Mouse (Mus musculus): ENCODE results near the gene Col6a1.
"Not testable (repeated sequence)": the region's sequence is repeated elsewhere in the genome, so short reads cannot be mapped to it uniquely, and the experiment has no call there.

Gene Col6a1

DNA sequence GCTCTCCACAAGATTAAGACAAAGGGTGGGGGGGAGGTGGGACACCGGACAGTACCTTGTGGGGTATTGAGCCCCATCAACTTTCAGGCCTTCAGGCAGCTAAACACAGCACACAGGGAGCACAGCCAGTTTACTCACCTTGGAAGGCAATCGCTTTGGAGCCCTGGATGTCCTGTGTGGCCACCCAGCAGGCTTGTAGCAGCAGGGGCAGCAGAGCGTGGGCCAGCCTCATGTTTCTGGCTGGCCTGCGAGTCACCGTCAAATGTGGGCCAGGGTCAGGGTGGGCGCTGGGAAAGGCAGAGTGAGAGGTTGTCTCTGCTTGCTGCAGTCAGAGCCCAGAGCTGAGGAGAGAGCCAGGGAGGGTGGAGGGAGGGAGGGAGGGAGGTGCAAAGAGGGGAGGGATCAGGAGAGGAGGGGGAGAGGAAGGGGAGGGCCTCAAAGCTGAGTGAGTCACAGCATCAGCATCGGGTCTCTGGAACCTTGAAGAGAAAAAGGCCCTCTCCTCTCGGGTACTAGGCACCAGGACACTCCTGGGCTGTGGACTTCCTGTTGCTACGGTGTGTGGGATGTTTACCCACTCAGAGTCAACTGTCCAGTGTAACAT is at the start of gene Col6a1:
TSS of gene Col6a1 (minus strand) at position 487 of the 604 bp plus-strand sequence.
- no peak for DNase-seq (ENCODE audit: low spot score in 2 of 2)

DNA sequence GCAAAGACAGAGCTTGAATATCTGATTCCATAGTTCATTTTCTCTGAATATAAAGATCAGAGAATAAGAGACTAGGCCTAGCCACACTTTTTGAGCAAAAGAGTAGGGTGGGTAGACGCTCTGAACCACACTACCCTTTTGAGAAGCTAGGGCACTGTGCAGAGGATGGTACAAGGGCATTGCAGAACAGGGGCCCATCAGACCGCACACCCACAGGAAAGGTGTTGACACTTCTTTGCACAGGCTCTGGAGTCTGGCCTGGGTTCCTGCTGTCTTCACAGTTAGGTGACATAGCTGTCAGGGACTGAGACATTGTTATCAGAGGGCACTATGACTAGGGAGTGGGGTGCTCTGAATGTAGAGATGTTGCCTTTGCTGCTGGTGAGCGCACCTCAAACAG is 45.7 kb upstream of the Col6a1 start:
- no peak for DNase-seq (ENCODE audit: low spot score in 2 of 2)

DNA sequence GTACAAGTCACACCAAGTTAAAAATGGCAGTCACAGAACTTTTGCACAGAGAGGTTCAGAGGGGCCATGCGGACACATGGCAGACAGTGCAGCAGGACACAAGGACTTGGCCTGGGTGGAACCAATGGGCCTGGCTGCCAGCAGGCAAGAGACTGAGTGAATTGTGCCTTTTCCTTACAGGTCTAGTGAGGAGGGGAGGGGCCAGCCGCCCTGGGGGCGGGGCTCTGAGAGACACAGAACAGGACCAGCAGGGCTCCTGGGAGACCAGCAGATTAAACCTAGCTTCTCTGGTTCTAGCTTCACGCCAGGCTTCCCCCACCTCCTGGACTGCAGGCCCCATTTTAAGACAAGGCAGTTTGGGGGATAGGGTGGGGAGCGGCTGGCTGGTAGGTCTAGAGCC is 45.1 kb upstream of the Col6a1 start:
- no peak for DNase-seq (ENCODE audit: low spot score in 2 of 2)

DNA sequence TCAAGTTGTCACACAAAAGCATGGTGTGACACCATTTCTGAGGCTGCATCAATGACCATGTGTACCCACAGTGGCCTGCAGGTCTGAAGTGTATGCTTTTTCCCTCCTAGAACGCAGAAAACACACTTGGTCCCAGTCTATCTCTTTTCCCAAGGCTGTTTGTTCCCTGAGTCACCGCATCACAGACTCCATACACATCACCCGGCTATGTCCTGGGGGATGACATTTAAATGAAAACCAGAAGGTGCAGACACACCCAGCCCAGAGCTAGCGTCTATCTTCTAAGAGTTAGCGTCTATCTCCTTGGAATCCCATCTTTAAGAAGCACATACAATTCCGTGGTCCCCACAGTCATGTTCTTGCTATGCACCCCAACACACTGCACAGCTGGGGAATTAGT is 43.6 kb upstream of the Col6a1 start:
- no peak for DNase-seq (ENCODE audit: low spot score in 2 of 2)

DNA sequence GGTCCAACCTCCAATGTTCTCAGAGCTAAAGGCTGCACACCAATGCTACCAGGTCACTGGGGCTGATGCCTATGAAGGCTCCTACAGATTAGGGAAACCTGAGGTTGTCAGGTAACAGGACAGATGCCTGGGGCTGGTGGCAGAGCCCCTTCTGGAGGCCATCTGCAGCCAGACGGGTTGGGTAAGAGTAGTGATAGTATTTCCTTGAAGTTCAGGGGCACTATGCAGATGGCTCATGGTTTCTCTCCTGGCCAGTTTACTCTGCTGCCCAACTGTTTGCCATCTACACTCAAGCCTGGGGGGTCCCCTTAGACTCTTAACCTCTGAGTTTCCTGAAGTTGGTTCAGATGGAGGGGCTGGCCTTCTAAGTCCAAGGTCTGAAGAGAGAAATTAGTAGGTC is 40.2 kb upstream of the Col6a1 start:
- DNase-seq (ENCODE audit: low spot score in 2 of 2): no peak

DNA sequence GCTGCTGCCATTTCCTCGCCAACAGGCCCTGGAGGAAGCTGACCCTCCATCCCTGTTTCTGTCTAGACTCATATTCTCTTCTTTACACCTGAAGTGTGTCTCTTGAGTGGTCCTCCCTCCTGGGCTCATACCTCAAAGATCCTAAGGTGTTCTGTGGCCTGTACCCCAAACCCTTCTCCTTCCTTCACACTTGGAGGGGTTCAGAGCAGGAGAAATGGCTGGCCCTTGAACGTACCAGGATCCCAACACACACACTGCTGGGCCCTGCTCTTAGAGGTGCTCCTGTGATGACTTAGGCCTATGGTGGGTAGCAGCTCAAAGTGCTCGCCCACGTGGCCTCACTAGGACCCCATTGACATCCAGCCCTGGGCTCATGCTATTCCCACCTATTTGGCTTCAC is 39.0 kb upstream of the Col6a1 start:
- no peak for DNase-seq (ENCODE audit: low spot score in 2 of 2)

DNA sequence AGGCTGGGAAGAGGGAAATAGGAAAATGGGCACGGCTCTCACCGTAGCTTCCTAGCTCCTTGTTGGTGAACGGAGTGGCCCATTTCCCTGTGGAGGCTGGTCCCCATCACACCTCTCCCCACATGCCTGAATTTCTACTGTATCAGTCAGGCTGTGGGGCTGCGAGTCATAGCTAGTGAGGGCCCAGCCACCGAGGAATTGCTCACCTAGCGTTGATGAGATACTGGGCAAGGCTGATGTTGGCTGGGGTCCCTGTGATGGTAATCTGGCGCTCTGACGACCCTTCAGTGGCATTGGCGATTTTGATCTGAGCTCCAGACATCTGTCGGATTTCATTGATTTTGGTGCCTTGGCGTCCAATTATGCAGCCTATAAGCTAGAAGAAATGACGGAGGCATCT is 37.0 kb upstream of the Col6a1 start:
- DNase-seq (ENCODE audit: low spot score in 2 of 2): no peak

DNA sequence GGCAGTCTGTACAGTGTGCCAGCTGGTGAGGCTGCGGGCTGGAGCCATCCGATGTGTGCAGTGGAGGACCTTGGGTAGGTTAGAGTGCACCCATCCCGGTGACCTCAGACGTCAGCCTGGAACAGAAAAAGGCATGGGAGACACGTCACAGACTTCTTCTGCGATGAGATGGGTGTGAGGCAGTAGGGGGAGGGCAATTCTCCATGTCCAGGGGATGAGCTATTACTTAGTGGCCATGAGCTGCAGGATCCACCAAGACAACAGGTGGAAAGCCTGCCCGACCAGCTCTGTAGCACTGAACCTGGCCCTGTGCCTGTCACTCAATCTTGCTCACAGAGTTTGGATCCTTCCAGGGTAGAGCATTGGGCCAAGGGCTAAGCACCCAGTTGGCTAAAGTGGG is 36.4 kb upstream of the Col6a1 start:
- DNase-seq (ENCODE audit: low spot score in 2 of 2): no peak

DNA sequence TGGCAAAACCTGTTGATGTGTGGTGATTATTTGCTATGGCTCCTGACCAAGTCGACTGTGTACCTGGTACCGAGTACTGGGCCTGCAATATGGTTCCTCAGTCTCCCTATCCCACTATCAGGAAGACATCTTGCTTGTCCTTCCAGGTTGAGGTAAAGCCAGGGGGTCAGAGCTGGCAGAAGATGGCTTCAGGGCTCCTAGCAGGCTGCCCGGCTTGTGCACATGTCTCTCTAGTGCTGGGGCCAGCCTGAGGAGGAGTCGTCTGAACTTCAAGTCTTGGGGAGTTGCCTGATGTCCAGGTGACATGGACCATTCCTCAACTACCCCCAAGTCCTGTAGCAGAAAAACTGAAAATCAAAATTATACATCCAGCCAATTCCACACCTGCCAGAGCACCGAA is 33.9 kb upstream of the Col6a1 start:
- DNase-seq (ENCODE audit: low spot score in 2 of 2): no peak

DNA sequence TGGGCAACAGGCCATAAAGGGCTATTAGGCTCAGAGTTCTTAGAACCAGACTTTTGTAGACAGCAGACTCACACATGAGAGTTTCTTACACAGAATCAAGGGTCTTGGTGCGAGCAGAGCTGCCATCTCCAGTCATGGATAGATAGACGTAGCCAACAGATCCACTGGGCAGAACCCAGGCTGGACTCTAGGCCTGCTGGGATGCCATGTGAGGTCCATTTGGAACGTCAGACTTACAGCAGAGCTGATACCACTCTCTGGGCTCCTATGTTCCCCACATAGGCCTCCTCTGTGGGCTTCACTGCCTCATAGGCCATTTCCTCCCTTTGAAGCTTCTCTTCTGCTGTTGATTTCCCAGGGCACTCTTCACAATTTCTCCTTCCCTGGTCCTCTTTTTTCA is 27.7 kb upstream of the Col6a1 start:
- no peak for DNase-seq (ENCODE audit: low spot score in 2 of 2)

DNA sequence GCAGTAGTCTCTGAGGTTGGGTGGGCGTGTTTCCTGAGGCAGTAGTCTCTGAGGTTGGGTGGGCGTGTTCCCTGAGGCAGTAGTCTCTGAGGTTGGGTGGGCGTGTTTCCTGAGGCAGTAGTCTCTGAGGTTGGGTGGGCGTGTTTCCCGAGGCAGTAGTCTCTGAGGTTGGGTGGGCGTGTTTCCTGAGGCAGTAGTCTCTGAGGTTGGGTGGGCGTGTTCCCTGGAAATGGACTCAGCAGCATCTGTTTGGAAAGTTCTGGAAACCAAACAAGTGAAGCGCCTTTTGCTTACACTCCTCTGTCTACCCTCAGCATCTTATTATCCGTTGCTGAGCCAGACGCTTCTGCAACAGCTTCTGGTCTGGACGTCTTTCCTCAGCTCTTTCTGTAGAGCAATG is 18.3 kb upstream of the Col6a1 start:
- not testable (repeated sequence) for DNase-seq (ENCODE audit: low spot score in 2 of 2)

DNA sequence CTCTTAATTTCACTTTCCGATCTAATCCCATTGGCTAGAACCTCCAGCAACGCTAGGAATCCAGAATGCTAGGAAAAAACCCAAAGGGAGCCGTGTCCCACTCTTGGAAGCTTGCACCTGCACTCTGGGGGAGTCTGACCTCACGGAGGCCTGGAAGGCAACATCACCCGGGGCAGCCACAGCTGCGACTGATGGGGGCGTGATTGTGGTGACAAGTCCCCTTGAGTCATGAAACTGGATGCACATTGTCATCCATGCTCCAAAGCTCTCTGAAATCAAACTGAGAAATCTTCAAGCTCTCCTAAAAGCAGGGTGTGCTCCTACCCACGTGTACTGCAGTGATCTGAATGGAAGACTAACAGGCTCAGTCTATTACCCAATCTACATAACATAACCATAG is 10.8 kb upstream of the Col6a1 start:
- DNase-seq (ENCODE audit: low spot score in 2 of 2): no peak

DNA sequence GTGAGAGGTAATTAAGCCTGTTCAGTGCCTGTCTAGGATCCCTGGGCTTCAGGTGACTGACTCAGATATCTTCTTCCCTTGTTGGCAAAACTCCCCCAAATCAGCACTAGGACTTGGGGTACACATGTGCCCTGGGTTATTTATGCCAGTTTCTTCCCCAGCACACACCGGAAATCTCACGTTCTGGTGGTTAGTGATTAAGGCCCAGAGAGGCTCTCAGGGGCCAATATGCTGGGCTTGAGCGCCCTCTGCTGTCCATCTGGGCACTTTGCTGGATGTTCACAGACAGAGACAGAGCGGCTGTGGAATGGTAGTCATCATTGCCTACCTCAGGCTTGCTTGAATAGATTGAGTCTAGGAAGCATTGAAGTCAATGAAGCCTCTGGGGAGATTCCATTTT is 9.0 kb upstream of the Col6a1 start:
- DNase-seq (ENCODE audit: low spot score in 2 of 2): peak; percentile 42 to 56

DNA sequence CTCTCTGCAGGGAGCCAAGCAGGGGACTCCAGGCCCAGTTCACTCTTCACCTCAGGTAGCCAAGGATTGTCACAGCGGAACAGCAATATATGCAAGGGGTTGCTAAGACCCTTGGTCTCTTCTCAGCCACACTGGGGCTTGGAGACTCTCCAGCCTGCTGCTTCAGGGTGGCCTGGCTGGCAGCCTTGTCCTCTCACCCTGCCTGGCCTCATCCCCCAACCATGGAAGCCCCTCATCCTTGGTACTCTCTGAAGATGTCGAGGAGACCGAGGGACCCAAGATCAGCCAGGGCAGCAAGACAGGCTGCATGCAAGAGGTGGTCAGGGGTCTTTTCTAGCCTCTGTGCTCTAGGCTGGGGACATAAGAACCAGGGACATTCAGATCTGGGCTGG is 7.7 kb upstream of the Col6a1 start:
- DNase-seq (ENCODE audit: low spot score in 2 of 2): no peak

DNA sequence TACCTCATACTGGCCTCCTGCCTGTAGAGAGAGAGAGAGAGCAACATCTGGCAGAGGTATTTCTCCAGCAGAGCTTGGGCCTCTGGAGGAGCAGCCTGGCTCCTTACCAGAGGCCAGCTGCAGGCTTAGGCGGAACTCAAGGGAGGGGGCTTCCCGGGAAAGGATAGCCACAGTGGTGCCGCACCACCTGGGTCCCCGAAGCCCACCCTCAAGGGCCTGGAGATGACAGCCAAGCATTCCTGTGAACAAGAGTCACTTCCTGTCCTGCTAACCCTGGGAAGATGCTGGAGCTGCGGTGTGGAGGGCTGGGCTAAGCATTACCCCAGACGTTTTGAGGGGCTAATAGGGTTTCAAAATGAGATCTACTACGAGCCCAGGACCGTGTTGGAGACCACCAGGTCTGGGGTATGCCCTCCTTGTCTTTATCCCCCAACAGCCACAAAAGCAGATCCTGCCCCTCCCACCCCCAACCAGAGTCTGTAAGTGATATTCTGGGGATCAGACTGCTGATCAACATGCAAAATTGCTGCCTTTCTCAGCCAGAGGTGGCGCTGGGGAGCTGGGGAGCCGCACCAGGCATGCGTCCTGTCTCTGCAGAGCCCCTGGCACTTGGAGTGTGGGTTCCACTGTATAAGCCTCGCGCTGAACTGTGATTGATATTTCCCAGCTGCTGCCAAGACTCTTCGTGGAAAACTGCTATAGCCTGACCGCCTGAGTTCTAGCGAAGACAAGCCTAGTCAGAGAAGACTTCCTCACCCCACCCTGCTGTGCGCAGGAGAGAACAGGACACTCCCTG is 7.1 kb upstream of the Col6a1 start:
- DNase-seq (ENCODE audit: low spot score in 2 of 2): no peak

DNA sequence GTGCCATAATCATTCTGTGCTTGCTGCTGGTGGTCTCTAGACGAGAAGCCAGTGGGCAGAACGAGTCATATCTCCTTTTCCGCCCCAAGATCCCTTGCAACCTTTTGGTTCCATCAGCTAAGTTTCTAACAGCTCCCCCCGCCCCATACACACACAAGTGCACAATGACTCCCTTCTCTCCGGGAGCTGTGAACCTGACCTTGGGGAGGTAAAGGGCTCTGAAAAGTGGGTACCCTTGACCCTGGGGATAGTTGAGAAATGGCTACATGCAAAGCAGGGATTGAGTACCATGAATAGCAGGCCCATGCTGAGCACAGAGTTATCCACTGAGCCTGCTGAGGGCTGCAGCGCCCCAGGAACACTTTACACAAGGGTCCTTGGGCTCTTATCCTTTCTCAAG is 6.4 kb upstream of the Col6a1 start:
- no peak for DNase-seq (ENCODE audit: low spot score in 2 of 2)

DNA sequence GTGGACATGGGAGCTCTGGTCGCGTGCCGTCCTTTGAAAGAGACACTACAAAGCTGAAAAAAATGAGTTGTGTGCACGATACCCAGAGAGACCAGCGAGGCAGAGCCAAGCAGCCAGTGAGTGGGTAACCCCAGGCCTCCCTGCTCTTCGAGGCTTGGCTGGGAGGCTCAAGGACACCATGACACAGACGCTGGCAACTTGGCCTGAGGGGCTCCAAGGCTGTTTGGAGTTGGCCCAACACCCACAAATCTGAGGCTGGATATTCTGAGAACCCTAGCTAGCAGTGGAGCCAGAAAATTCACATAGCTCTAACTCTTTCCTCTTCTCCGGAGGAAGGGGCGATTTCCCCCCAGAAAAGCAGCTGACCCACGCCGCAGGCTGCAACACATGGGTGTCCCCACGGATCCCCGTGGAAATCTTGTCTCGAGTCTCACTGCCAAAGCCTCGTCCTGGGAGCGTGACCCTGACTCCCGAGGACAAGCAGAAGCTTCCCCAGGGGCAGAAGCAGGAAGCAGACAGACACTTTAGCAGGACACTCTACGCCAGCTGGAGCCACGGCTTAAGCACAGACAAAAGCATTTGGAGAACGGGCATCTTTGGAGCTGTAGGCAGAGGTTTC is 5.8 kb upstream of the Col6a1 start:
- no peak for DNase-seq (ENCODE audit: low spot score in 2 of 2)

DNA sequence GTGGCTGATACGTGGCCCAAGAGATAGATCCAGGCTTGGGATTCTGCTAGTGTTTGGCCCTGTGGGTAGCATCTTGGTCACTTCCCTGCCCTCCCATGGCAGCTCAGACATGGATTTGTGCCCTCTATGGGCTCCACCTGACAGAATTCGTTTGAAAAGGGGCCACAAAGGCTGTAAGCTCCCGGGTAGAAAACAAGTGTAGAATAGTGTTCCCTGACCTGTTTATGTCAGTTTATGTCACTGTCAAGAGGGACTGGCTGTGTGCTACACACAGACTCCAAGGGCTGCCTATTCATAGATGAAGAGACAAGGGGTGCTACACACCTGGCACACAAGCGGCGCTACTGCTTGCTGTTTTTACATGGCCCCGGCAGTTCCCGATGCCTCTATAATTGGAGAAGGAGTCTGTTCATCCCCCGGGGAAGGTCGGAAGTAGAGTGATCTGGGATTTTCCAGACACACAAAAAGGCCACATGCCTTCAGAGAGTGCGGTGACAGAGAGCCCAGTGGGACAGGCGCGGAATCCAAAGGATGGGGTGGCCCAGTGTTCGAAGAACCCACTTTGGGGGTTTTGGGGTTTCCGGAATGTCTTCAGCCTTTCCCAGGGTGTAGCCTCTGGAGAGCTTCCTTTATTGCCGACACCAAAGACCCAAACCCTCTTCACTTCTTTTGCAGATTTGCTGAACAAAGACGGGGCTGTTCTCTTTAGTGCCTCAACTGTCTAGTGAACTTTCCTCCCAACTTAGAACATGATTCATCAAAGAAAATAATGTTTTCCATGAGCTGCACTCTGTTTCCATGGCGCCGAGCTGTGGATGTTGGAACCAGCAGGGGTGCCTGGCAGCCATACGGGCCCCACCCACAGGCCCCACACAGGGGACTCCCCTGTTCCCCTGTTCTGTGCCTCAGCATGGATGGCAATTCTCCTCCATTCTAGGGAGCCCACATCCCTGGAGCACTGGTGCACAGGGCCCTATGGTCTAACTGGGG is 4.0 kb upstream of the Col6a1 start:
- DNase-seq (ENCODE audit: low spot score in 2 of 2): no peak

DNA sequence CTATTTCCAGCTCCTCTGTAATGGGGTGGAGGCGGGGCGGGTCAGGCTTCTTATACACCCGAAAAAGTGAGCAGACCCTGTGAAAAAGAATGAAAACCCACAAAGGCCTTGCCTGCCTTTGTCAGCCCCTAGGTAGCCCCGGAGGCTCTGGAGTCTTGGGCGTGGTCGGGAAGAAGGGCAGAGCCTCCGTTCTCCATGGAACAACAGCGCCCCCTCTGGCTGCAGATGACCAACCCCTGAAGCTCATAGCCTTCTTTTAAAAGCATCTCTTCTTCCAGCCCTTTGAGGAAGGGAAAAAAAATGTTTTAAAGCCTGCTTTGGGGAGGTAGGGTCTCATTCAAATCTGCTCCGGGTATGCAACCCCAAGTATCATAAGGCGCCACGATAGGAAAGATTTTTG is 2.4 kb upstream of the Col6a1 start:
- DNase-seq (ENCODE audit: low spot score in 2 of 2): no peak

DNA sequence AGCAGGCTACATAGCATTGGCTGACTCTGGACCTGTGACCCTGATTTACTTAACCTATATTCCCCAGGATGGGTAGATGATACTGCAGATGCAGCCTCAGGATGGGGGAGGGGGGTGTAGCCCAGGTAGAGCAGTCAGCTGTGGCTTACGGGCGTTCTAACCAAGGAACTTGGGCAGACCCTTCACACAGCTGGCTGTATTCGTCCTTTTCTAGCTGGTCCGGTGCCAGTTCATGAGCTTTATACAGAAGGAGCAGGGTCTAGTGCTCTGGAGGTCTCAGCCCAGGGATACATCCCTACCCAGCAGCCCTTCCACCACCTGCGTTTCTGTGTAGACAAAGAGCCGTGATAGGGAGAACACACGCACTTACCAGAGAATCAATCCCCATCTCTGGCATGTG is 1.3 kb upstream of the Col6a1 start:
- DNase-seq (ENCODE audit: low spot score in 2 of 2): no peak

DNA sequence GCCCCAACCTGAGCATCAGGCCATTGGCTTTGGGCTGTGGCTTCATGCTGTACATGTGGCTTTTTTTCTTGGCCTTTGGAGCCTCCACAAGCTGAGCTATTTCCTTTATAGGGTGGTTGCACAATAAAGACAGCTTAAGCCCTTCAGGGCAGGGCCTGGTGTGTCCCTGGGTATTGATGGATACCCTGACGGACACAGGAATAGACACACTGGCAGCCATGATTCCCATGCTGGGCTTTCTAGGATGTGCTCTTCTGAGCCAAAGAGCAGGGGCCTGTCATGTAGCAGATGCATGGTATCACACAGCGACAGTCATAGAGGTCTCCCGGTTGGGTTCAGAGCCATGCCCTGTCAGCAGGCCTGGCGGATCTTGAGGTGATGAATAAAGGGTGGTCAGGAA is 898 bp upstream of the Col6a1 start:
- DNase-seq (ENCODE audit: low spot score in 2 of 2): no peak

DNA sequence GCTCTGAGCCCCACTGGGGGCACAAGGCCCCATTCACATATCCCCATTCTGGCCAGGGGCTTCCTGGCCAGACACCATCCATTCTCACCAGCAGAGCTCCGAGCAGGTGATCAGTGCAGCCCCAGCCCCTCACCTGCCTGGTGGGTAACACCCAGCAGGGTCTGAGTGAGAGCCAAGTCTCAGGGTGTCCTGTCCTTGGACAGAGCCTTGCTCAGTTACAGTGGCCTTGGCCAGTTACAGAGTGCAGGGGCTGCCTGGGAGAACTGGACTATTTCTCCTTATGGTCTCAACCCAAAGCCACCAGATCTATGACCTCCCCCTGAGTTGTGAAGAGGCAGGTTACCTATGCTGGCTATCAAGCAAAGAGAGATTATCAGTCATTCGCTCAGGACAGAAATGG is 871 bp downstream of the Col6a1 start:
- no peak for DNase-seq (ENCODE audit: low spot score in 2 of 2)

Measured in natural killer cell, adult 2 months (primary cell).